Mouse (Mus musculus) embryo, embryonic 9.5 days (tissue): ENCODE measurements at regions not wholly inside any gene's neighbourhood (a gene's known extent, or its start where the extent isn't known, plus 50 kb on each side); places are given as distances from the start of the nearest gene placed in this dataset.

Experiments
- DNase-seq: peaks from one replicate; pipeline ENCODE4 v3.0.0-alpha.2; 2017; ENCODE audit errors: extremely low spot score

- no peak for DNase-seq
Observed at GRCm38 (mm10) chr6:6291781-6292180, 74.8 kb upstream of the Slc25a13 start.

GRCm38 (mm10) chr6:6290427-6290826 is 73.5 kb upstream of the Slc25a13 start:
- no peak for DNase-seq

- peak; percentile 71 for DNase-seq
Observed at GRCm38 (mm10) chr6:6289806-6290205, 72.8 kb upstream of the Slc25a13 start.

- DNase-seq = no peak
Observed at GRCm38 (mm10) chr6:6280812-6281568, 64.0 kb upstream of the Slc25a13 start.

GRCm38 (mm10) chr6:6279646-6280045 is 62.7 kb upstream of the Slc25a13 start:
- no peak for DNase-seq

- DNase-seq = no peak
Observed at GRCm38 (mm10) chr6:6270545-6270944, 53.6 kb upstream of the Slc25a13 start.
